Mouse (Mus musculus): ENCODE measurements at regions not wholly inside any gene's neighbourhood (a gene's known extent, or its start where the extent isn't known, plus 50 kb on each side); places are given as distances from the start of the nearest gene placed in this dataset.
"Not testable (repeated sequence)": the region's sequence is repeated elsewhere in the genome, so short reads cannot be mapped to it uniquely, and the experiment has no call there.

GRCm38 (mm10) chr14:27562564-27562963, 54.3 kb upstream of the Ccdc66 start:
- DNase-seq (ENCODE audit: low spot score), result not testable (repeated sequence)

- DNase-seq (ENCODE audit: low spot score), result not testable (repeated sequence)
Observed at GRCm38 (mm10) chr14:27561974-27562373, 53.7 kb upstream of the Ccdc66 start.

GRCm38 (mm10) chr14:27560434-27560833, 52.2 kb upstream of the Ccdc66 start:
- peak; percentile 21 for DNase-seq (ENCODE audit: low spot score)

- no peak for DNase-seq (ENCODE audit: low spot score)
Observed at GRCm38 (mm10) chr14:27558794-27559491, 50.7 kb upstream of the Ccdc66 start.
